Comparison of ENCODE assay signal across 10 mouse cellular contexts in genomic region chr4:119812775-119813174, GRCm38 (mm10).
DNase-seq lines count a peak whose midpoint lies in the region; ATAC-seq lines count a peak whose summit lies in the region.
"Had no signal": no experiment of that assay in that cellular context is flagged by ENCODE, and none has a peak within 500 bp of the region (broad histone marks: within the 10 kb centered on the region; RNA-seq: fewer than 3 reads in every experiment).

No protein-coding gene starts in this region.

- no peak overlapping the region for H3K9ac ChIP-seq in hindbrain, embryonic 14.5 days
- H3K9ac ChIP-seq: embryonic facial prominence, embryonic 12.5 days; limb, embryonic 12.5 days had no signal

- H3K4me2 ChIP-seq in hindbrain, embryonic 14.5 days (replicated peaks): no peak overlapping the region
- H3K4me2 ChIP-seq: embryonic facial prominence, embryonic 12.5 days; limb, embryonic 12.5 days had no signal

- H3K36me3 ChIP-seq in hindbrain, embryonic 14.5 days (replicated peaks; ENCODE audit: control insufficient read depth, insufficient read depth): no peaks in the 10 kb centered on the region
- H3K36me3 ChIP-seq: embryonic facial prominence, embryonic 12.5 days; limb, embryonic 12.5 days had no signal

- peaks cover 28% of the 10 kb centered on the region for H3K4me1 ChIP-seq in hindbrain, embryonic 14.5 days (replicated peaks; ENCODE audit: control insufficient read depth, insufficient read depth, low read length)

- H3K27ac ChIP-seq in hindbrain, embryonic 14.5 days: no peak overlapping the region
- H3K27ac ChIP-seq: embryonic facial prominence, embryonic 12.5 days; limb, embryonic 12.5 days had no signal

- H3K27me3 ChIP-seq in hindbrain, embryonic 14.5 days (ENCODE audit: control insufficient read depth, insufficient read depth, low read length): peaks cover 9% of the 10 kb centered on the region; the same call in 1 of the 2 replicates

- ATAC-seq in hindbrain, embryonic 14.5 days (ENCODE audit: low FRiP score): peak; percentile 29; the same call in 1 of the 2 replicates
- peak; percentile 85 for ATAC-seq in megakaryocyte progenitor cell, adult 5-6 weeks (replicated peaks; ENCODE audit: poor library complexity)

- H3K9me3 ChIP-seq in hindbrain, embryonic 14.5 days (ENCODE audit: control insufficient read depth, low read length): no peaks in the 10 kb centered on the region
- H3K9me3 ChIP-seq: embryonic facial prominence, embryonic 12.5 days; limb, embryonic 12.5 days had no signal

- H3K4me3 ChIP-seq in hindbrain, embryonic 14.5 days (replicated peaks; ENCODE audit: low read length): no peak overlapping the region
- H3K4me3 ChIP-seq: embryonic facial prominence, embryonic 12.5 days; limb, embryonic 12.5 days had no signal

- WGBS in hindbrain, embryonic 14.5 days: 12% methylated on average over 2 of the region's 2 CpGs

- peak; percentile 19 for DNase-seq in adrenal gland, postnatal 25 days
- DNase-seq in adrenal gland, postnatal 10 days: no peak
- peak; percentile 39 for DNase-seq in testis, postnatal 10 days (ENCODE audit: low spot score)
- no peak for DNase-seq in testis, postnatal 14 days (ENCODE audit: low spot score)
- DNase-seq in hindbrain, embryonic 14.5 days (ENCODE audit: low spot score): no peak
- DNase-seq in thymus, postnatal 10 days (ENCODE audit: low spot score in 2 of 2): peak; percentile 26 to 35
- no peak for DNase-seq in gastrocnemius, adult 8-10 months (ENCODE audit: low spot score in 2 of 2)

Comparison
In these comparisons a context has a peak if more than half of its experiments do, and no peak if none do; other contexts are left out.
1. DNase-seq: peak in adrenal gland, postnatal 25 days (single experiment), testis, postnatal 10 days (single experiment) and thymus, postnatal 10 days (2 of 2); none in adrenal gland, postnatal 10 days (single experiment), testis, postnatal 14 days (single experiment), hindbrain, embryonic 14.5 days (single experiment) and gastrocnemius, adult 8-10 months (0 of 2).